Mouse (Mus musculus) olfactory bulb, adult 2 months (tissue): ENCODE data around the gene Slc7a8.

Experiments
- CTCF ChIP-seq: fragments of 200-500 bp; IDR thresholded peaks from 2 replicates; pipeline ENCODE4 v1.5.1; 2012; ENCODE audit warnings: low read depth, mild to moderate bottlenecking, low read length, moderate library complexity; ENCODE audit not compliant: insufficient read depth
- POLR2A ChIP-seq: fragments of 200-500 bp; IDR thresholded peaks from 2 replicates; pipeline ENCODE4 v1.6.1; 2012; ENCODE audit warnings: mild to moderate bottlenecking, low read depth, low read length, moderate library complexity; ENCODE audit not compliant: insufficient read depth

DNA sequence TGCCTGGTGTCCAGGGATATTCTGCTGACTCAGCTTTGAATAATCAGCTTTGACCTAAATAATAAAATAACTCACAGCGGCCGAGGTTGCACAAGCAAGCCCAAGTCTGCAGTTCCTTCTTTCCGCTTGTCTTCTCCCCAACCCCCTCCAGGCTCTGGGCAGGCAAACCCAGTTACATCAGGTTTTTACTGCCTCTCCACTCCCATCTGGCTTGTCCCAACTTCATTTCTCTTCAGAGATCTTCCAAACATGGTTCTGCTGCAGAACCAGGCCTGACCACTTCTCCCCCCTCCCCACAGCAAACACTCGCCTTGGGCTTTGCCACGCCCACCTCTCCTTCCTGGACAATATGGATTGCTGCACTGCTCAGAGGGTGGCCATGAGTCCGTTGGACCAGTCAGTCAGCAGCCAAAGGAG is 27.1 kb downstream of the Slc7a8 start:
- TF ChIP-seq CTCF (no peak), POLR2A (no peak)
